Mouse (Mus musculus): ENCODE data around the gene Phf3.

DNA sequence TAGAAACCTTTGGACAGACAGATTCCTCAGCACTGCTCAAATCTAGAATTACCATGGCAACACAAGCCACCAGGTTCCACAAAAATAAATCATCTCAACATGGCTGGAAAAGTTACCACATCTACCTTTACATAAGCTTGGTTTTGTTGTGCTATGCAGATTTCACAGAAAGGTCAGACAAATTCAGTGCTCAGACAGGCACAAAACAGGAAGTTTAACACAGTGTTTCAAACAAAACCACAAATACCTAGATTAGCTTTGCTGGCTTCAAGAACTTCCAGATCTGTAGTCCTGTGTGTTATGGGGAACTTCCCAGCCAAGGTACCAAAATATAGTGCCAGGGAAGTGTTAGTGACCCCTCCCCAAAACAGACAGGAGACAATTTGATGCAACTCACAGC lies 47.5 kb upstream of the Phf3 start:
- TF ChIP-seq CTCF (IDR thresholded peaks at IDR 0.05; ENCODE audit: borderline replicate concordance, insufficient read depth, low read length) = no peak
- TF ChIP-seq POLR2A (IDR thresholded peaks at IDR 0.05; ENCODE audit: low read depth, low read length) = no peak
